Mouse (Mus musculus) spleen, embryonic (tissue): ENCODE data around the gene Gm49661.

Source experiments
- CTCF ChIA-PET: fragments of 350-600 bp; sonication (Branson Sonifier 250); formaldehyde crosslinking; loops from one replicate; lab custom pipeline; 2022; lab: Charles Lee

Gm49661 gene

DNA sequence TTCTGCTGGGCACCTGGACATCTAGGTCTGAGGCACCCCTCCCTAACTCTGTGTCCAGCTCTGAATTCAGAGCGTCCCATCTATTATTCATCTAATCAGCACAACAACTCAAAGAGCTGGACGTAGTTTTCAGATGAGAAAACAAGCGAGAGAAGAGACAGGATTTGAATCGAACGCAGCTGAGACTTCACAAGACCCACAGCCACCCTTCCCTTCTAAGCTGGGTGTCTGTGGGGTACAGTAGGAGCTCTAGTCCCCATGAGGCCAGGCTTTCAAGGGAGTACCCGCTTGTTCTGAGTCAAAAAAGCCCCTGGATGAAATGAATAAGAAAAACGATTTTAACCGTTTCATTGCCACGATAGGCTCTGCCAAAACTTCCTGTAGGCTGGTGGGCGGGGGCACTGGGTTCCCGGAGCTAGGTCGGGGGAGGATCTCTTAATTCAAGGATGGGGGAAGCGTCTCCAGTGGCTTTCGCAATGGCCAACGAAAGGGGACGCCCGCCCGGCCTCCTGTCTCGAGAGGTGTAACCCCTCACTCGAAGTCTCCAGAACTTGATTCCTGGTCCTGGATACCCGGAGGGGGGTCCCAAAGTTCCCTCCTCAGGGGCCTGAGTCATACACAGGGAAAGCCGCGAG, 15.9 kb upstream of the Gm49661 start:
- CTCF ChIA-PET = interaction anchor here (8.0 kb wide), 1 partner anchor 9 kb away, joined by 113 read pairs; the partner anchor contains the start of gene Junb

DNA sequence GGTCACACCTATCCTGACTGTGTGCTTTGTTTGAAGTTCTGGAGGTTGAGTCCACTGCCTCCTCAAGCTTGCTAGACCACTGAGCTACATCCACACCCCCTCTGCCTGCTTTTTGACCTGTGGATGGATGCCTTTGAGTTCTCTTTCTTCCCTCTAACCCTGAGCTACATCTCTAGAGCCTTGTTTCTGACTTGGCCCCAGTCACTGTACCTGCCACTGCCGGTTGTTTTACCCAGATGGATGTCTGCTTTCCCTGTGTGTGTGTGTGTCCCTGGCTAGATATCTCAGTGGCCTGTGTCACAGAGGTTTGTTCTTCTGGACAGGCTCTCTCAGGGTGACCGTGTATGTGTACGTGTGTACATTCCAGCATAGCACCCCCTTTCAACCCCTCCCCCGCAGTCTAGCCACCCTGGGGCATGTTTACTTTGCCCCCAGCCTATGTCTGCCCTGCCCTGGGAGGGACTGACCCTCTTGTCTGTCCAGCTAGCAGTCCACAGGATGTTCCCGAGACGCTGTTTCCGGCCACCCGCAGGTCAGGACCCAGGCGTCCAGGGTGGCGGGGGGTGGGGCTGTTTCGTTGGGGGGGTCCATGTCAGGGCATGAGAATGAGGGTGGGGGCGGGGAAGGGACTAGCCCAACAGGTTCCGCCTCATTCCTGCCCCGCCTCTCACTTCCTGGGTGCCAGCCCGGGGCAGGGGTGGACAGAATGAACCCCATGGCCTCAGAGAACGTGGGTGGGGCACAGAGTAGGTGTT, 15.2 kb upstream of the Gm49661 start:
- CTCF ChIA-PET = interaction anchor here (0.7 to 8.0 kb wide), 2 partner anchors 8 to 78 kb away, joined by 5 to 113 read pairs; partner anchors contain the start of gene Junb

DNA sequence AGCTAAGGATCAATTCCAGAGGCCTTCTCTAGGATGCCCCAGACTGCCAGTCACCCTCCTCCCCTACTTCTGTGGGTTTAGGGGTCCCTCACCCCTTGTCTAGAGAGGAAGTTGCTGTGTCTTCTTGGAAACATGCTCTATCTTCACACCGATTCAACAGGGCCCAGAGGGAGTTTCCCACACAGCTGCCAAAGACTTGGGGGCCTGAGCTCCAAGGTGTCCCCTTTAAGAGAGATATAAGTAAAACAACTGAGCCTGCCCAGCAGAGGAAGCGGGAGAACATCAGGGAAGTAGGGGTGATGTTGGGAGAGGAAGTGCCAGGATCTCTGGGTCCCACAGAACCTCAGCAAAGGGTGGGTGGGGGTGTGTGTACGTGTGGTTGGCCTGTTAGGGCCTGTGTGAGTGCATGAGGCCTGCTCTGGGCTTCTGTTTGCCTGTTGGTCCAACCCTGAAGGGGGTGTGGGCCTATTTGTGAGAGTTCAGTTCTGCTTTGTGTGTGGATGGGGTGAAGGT, 13.3 kb upstream of the Gm49661 start:
- CTCF ChIA-PET = no interaction called here

DNA sequence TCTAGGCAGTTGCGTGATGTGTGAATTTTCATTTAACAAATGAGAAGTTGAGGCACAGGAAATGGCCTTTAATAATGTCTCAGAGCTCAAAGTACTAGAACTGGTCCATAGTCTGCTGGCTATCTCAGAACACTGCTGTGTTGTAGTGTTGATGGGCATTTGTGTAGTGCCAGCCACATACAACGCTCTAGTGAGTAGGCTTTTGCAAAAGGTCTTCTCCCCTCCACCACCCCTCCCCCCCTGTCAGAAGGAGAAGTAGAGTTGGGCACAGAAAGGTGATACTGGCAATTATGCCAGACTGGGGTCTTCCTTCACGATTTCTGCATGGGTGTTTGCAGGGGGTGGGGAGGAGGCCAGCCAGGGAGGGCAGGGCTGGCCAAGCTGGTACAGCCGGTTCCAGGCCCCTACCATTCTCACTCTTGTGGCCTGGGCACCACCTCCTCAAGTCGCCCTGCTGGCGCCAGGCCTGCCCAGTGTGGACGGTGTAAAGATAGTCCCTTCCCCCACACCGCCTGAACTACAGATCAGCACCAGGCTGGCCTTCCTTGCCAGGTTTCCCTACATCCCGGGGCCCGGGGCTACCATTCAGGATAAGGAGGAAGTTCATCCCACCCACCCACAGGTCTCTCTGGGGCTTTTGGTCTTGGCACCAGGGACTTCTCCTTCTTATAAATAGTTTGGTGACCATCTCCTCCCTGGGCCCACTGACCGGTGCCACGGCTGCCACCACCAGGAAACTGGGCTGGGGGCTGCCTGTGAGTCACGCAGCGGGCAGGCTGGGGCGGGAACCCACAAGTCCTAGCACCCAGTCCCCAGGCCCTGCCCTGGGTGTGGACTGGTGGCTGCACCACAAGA, 12.6 kb upstream of the Gm49661 start:
- CTCF ChIA-PET = interaction anchor here (1.2 kb wide), 1 partner anchor 8 kb away, joined by 7 read pairs; the partner anchor contains the start of gene Hook2

DNA sequence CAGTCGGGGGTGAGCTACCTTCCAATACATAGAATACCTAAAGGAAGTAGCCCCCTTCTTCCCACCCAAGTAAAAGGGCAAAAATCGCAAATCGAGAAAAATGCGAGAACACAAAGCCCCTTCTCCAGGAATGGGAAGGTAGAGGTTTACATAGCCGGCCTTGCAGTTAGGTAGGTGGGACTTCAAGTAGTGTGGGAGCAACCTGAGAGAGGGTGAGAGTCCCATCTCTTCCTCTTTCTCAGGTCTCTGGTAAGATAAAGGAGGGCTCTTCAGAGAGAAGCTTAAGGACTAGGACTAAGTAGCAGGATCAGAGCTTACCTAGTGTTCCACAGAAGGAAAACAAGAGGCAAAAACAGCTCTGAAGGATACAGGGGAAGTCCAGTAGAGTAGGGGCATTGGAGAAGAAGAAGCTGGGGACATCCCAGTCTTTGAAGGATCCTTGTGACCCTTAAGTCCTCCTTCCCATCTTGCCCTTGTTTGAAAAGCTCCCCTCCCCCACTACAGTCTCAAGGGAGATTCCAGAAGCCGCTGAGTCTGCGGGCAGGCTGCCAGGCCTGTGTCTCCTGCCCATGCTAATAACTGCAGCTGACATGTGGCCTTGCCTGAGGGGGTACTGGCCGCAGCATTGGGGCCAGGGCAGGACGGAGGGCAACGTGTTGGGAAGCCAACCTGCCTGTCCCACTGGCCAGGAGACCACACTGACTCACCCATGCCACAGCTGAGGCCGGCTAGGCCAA, 11.6 kb upstream of the Gm49661 start:
- CTCF ChIA-PET = interaction anchor here (1.2 to 8.1 kb wide), 2 partner anchors 7 to 9 kb away, joined by 7 to 113 read pairs; partner anchors contain the start of gene Hook2

DNA sequence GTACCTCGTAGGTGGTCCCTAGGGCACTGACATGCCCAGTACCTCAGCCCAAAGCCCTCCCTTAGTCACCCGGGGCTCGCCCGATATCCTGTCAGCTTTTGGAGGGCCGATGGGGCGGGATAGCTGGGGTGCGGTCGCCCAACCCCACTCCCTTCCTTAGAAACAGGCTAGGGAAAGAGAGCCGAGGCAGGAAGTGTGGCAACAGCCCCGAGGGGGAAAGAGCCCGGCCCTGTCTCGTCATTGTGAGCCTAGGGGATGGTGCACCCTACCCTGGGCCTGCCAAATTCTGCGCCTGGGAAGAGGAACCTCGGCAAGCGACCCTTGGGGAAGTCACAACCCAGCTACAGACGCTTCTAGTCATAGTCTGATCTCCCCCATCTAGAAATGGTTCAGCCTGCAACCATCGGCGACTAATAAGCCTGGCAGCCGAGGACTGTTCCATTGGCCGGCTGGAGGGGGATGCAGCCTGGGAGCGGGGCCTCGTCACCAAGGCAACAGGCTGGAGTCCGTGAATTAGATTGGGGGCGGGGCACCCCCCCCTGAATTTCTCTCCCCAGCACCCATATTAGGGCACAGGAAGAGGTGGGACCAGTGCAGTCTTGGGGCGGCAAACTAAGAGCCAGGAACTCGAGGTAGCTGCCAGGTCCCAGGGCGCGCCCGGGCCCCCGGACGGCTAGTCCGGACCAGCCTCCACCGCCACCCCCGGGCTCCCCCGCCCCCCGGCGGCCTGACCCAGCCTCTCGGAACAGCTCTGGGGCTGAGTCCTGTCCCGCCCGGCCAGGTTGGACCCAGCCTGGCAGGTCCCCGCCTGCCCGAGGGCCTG, 10.6 kb upstream of the Gm49661 start:
- CTCF ChIA-PET = interaction anchor here (8.1 kb wide), 1 partner anchor 8 kb away, joined by 113 read pairs; the partner anchor contains the start of gene Hook2

DNA sequence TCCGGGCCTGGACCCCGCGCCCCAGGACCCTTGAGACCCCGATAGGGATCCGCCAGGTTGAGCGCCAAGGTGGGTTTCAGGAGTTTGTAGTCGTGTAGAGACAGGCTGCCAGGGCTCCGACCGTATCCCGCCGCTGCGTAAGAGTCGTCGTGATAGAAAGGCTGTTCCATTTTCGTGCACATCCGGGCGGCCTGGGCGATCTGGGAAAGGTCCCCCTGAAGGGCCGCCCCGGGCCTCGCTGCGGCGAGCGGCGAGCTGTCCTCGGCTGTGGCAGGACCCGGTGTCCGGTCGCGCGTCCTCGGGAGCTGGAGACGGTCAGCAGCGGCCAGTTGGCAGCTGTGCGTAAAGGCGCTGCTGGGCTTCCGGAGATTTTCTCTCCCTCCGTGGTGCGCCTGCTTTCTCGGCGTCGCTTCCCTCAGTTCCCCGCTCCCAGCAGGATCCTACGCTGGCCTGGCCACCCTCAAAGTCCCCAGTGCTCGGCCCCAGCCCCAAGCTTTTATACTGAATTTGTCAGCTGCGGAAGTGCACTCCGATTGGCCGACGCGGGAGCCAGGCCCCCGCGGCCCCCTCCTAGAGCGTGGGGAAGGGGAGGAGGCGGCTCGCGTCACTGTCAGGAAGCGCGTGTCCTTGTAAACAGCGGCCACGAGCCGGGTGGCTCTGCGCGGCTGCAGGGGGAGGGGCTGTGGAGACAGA, 9.2 kb upstream of the Gm49661 start, which contains the start of gene Junb:
TSS of gene Junb (minus strand) at position 471 of the 693 bp plus-strand sequence.
- CTCF ChIA-PET = interaction anchor here (8.1 kb wide), 1 partner anchor 10 kb away, joined by 113 read pairs; the partner anchor contains the start of gene Hook2

DNA sequence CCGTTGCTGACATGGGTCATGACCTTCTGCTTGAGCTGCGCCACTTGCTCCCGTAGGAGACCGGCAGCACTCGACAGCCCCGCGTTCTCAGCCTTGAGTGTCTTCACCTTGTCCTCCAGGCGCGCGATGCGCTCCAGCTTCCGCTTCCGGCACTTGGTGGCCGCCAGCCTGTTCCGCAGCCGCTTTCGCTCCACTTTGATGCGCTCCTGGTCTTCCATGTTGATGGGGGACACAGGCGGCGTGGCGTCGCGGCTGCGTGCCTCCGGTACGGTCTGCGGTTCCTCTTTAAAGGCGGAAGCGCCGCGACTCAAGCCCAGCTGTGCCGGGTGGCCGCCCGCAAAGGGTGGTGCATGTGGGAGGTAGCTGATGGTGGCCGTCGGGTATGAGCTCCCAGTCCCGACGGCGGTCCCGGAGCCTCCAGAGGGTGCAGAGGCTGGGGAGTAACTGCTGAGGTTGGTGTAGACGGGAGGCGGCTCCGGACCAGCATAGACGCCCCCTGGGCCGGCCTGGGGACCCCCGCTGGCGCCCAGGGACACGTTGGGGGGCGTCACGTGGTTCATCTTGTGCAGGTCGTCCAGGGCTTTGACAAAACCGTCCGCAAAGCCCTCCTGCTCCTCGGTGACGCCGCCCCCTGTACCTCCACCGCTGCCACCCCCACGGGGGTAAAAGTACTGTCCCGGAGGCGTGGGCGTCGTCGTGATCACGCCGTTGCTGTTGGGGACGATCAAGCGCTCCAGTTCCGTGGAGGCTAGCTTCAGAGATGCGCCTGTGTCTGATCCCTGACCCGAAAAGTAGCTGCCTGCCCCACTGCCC, 8.4 kb upstream of the Gm49661 start:
- CTCF ChIA-PET = interaction anchor here (8.1 kb wide), 1 partner anchor 10 kb away, joined by 113 read pairs; the partner anchor contains the start of gene Hook2

DNA sequence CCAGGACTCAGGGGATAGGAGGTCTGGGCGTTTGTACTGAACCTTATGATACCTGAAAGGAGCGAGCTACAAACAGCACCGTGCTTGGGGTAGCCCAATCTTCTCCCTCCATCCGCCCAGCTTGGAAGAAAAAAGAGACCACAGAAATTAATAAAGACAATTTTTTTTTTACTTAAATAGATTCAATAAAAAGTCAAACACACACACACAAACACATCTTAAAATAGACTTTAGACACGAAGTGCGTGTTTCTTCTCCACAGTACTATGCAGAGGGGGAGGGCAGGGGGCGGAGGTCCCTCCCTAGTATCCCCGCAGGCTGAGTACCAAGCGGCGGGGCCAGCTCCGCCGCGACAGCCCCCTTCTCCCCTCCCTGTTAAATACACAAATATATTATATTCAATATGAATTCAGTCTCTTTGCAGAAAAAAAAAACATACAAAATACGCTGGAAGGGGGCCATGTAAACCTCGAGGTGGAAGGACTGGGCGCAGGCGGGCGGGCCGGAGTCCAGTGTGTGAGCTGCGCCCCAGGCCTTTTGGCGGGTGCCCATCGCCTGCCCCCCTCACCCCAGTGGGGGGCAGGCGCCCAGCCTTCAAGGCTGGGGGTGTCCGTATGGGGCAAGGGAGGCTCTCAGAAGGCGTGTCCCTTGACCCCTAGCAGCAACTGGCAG, 7.7 kb upstream of the Gm49661 start:
- CTCF ChIA-PET = interaction anchor here (8.1 kb wide), 1 partner anchor 11 kb away, joined by 113 read pairs; the partner anchor contains the start of gene Hook2

DNA sequence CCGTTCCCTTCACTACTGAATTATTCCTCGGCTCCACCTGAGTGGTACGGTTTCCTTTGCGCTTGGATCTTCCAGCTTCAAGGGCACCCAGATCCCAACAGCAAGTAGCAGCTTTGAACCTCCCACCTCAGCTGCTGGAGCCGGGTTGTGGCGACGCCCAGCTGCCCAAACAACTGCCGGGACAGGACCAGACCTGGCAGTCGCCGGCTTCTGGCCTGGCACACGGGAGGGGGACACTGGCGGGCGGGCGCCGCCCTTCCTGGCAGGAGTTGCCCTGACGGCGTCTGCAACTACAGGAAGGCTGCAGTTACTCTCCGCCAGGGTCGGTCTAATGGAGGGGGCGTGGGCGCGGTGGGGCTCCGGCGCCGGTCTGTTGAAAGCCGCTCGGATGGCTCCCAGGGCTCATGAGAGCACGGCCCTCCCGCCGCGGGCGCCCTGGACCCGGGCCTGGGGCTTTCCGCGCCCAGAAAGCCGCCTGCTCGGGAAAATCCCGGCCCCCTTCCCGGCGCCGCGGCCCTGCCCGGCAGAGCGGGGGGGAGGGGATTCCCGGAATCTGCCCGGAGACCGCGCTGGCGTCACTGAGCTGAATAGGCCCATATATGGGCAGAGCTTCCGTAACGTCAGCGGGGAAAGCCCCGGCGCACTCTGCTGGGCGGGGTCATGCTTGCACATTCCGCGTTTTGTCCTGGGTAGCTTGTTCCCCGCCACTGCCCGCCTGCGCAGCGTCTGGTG, 7.0 kb upstream of the Gm49661 start:
- CTCF ChIA-PET = interaction anchor here (1.3 to 8.1 kb wide), 3 partner anchors 12 to 108 kb away, joined by 3 to 113 read pairs (median 19); partner anchors contain the start of gene Hook2

DNA sequence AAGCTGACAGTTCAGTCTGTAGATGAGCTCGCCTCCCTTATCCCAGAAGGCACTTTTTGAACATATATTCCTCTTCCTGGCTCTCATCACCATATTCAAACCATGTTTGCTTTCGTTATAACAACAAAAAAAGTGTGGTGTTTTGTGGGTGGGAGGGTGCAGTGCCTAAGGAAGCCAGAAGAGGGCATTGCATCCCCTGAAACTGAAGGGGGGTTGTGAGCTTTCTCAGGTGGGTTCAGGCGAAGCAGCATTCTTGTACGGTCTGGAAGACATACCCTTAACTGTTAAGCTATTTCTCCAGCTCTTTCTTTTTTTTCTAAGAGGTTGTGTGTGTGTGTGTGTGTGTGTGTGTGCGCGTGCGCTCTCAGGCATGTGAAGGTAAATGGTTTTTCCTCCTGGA, 6.2 kb upstream of the Gm49661 start:
- CTCF ChIA-PET = interaction anchor here (0.6 to 8.1 kb wide), 5 partner anchors 13 to 381 kb away, joined by 3 to 113 read pairs (median 4); partner anchors contain the start of gene Hook2

DNA sequence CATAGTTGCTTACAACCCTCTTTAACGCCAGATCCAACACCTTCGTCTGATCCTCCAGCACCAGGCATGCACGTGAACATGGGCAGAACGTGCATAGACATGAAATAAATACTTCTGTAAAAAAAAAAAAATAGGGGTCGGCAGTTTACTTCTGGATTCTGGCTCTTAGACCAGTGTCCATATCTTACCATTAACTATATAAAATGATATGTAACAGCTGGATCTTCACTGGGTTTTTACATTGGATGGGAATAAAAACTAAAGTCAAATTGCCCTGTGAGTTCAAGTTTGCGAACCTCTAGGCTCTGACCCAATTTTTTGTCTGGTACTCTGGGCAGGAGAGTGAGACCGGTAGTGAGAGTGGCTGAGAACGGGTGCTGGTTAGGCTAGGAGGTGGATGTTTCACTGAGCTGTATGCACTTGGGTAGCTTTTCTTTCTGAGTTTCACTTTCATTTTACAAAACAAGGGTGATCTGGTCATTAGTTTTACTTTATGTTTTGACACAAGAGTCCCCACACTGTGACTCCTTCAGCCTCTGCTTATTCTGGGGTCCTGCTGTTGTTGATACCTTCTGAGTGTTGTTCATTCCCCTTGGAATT, 5.4 kb upstream of the Gm49661 start:
- CTCF ChIA-PET = interaction anchor here (0.6 to 8.1 kb wide), 8 partner anchors 9 to 113 kb away, joined by 3 to 113 read pairs (median 4); partner anchors contain the start of genes Hook2 and Tnpo2

DNA sequence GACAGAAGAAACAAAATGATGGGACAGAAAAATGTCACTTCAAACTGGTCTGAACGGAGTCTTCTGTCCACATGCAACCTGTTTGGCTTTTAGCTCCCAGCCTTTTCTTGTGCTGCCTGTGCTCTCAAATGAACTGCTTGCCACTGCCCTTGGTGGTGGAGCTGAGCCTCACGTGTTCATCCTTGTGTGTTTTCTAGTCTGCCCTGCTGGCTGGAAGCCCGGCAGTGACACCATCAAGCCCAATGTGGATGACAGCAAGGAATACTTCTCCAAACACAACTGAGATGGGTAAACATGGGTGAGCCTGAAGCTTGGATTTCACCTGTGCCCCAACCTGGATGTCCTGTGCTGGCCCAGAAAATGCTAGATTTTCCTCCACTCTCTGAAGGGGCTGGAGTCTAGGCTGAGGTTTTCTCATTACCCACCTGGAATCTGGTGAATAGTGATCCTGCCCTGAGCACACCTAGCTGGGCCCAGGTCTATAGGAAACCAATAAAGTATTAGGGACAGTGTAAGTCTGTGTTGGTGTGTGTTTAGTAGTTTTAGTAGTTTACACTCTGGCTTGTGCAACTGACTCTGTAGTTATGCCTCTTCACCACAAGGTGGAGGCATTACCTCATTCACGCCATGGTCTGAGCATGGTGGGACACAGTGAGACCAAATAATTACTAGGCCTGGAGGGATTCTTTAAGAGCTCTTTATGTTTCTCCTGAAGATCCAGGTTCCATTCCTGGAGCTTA, 4.7 kb upstream of the Gm49661 start:
- CTCF ChIA-PET = interaction anchor here (0.6 to 8.1 kb wide), 7 partner anchors 10 to 114 kb away, joined by 3 to 113 read pairs (median 4); partner anchors contain the start of genes Hook2 and Tnpo2

DNA sequence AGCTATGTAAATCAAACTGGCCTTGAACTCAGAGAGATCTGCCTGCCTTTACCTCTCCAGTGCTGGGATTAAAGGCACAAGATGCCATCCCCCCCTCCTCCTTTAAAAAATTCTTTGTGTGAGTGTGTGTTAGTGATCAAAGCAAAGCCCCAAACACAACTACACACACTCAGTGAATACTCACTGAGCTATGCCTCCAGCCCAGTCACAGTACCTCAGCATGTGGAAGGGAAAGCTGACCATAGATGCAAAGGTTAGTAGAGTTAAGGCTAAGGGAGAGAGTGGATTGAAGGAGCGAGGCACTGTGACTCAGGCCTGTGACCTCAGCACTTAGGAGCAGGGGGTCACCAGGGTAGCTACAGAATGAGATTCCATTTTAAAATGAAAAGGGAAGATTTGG, 3.8 kb upstream of the Gm49661 start:
- CTCF ChIA-PET = interaction anchor here (8.1 kb wide), 1 partner anchor 15 kb away, joined by 113 read pairs; the partner anchor contains the start of gene Hook2

DNA sequence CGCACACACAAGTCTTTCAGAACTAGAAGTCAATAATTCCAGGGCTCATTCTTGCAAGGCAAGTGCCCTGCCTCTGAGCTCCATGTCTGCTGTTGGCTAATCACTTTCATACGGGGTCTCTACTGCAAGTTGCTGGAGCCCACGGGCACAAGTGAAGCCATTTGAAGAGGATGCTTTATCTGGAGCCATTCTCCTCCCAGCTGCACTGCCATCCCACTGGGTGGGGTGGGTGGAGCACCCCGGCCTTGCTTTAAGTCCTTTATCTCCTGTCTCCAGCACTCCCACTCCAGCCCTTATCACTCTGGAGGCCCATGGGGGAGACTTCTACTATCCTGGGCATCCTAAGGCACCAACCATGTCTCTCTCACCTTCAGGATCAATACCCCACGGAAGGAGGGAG, 1.7 kb upstream of the Gm49661 start:
- CTCF ChIA-PET = no interaction called here
